In the genomic region with DNA sequence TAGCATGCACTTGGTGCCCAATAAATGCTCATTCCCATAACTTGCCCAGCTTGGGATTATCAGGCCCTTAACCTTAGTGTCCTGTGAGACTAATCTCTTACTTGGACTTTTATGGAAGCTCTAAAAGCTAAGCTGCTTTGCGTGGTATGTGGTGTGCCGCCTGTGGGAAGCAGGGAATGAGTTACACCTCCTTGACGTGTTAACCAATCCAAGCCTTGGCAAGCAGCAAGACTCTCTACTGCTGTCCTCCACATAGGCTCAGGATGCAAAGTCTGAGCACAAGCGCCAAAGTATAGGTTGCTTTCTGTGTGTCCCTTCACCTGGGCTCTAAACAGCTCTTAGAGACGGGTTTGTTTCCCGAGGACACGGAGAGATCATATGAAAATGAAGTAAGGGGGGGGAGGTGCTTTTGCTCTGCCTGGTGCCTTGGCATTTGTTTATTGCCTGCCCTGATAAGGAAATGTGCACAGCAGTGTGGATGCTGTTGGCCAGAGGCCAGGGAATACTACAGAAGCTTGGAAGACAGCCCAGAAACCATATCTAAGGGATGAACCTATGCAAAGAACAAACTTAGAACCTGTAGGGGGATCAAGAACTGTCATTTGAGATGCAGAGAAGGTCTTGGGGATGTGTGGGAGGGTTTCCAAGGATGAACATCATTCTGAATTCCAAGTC, we compare ENCODE assay signal across 1 mouse cellular context.
TF ChIP-seq lines count a peak whose summit lies in the region.

No protein-coding gene starts in this region.

TF ChIP-seq in MEL, 35 proteins besides CTCF, POLR2A, EP300 and RAD21 (continued from another document):
- TF ChIP-seq CHD2 (IDR thresholded peaks at IDR 0.05; ENCODE audit: low read length) (no peak), RCOR1 (IDR thresholded peaks at IDR 0.05; ENCODE audit: low read depth, low read length) (no peak; the same call in 1 of the 2 replicates), TAL1 (IDR thresholded peaks at IDR 0.05; ENCODE audit: low read length) (no peak), UBTF (IDR thresholded peaks at IDR 0.05; ENCODE audit: borderline replicate concordance, insufficient read depth, low read depth, low read length) (no peak), POLR2AphosphoS5 (IDR thresholded peaks at IDR 0.05; ENCODE audit: borderline replicate concordance, low read depth, low read length) (no peak), SMC3 (IDR thresholded peaks at IDR 0.05; ENCODE audit: low read depth, low read length) (no peak)
TF ChIP-seq in MEL: peak in this region for 3.
